Mouse (Mus musculus) limb, embryonic 14.5 days (tissue): ENCODE measurements around the gene Ccnl1. TPM values are rescaled to one million over a fixed set of nuclear protein-coding genes. Genes with fewer than 3 reads are reported as not detected.

Experiments used
- ATAC-seq: fragments of 200-750 bp; cut with Nextera tagmentation; 2 replicates; pipeline ENCODE4 v1.8.0; 2017; ENCODE audit warnings: low read depth, moderate number of reproducible peaks, moderate TSS enrichment; ENCODE audit not compliant: low FRiP score
- DNase-seq: peaks from one replicate; pipeline ENCODE4 v3.0.0-alpha.2; 2015; ENCODE audit warnings: low spot score
- H3K27ac ChIP-seq: fragments of 300-500 bp; sonication (generic); replicated peaks from 2 replicates; pipeline ENCODE4 v1.5.1; 2014; ENCODE audit warnings: low read depth, mild to moderate bottlenecking, low read length, moderate library complexity, mixed read lengths
- H3K27me3 ChIP-seq: fragments of 300-500 bp; sonication (generic); 2 replicates; pipeline ENCODE4 v1.6.1; 2014; ENCODE audit warnings: low read length, mixed read lengths; ENCODE audit not compliant: control insufficient read depth, insufficient read depth
- H3K36me3 ChIP-seq: fragments of 300-500 bp; sonication (generic); 2 replicates; pipeline ENCODE4 v1.6.1; 2014; ENCODE audit warnings: mild to moderate bottlenecking, low read length, moderate library complexity, mixed read lengths; ENCODE audit not compliant: control insufficient read depth, insufficient read depth
- H3K4me1 ChIP-seq: fragments of 300-500 bp; sonication (generic); 2 replicates; pipeline ENCODE4 v1.6.1; 2014; ENCODE audit warnings: antibody characterized with exemption, low read length, mixed read lengths; ENCODE audit not compliant: control insufficient read depth, insufficient read depth
- H3K4me2 ChIP-seq: fragments of 300-500 bp; sonication (generic); replicated peaks from 2 replicates; pipeline ENCODE4 v1.6.1; 2014; ENCODE audit warnings: low read depth, mild to moderate bottlenecking, low read length, moderate library complexity; ENCODE audit not compliant: severe bottlenecking
- H3K4me3 ChIP-seq: fragments of 300-500 bp; sonication (generic); replicated peaks from 2 replicates; pipeline ENCODE4 v1.5.1; 2014; ENCODE audit warnings: low read length
- H3K9ac ChIP-seq: fragments of 300-500 bp; sonication (generic); 2 replicates; pipeline ENCODE4 v1.6.1; 2014; ENCODE audit warnings: mild to moderate bottlenecking, low read depth, low read length, moderate library complexity; ENCODE audit not compliant: severe bottlenecking
- H3K9me3 ChIP-seq: fragments of 300-500 bp; sonication (generic); 2 replicates; pipeline ENCODE4 v1.6.1; 2016; ENCODE audit warnings: low read length; ENCODE audit not compliant: control insufficient read depth
- POLR2A ChIP-seq: fragments of 200-500 bp; IDR thresholded peaks from 2 replicates; pipeline ENCODE4 v1.8.0; 2012; ENCODE audit warnings: inconsistent platforms, mild to moderate bottlenecking, moderate library complexity, borderline replicate concordance; ENCODE audit not compliant: insufficient read depth, insufficient read length; ENCODE audit errors: extremely low read depth
- WGBS: fragments of 180-500 bp; shearing (Covaris S2); extraction: QIAGEN DNeasy Blood & Tissue Kit; methylation state at CpG from one replicate; pipeline ENCODE4 v1.1.7; 2014; 5-methylcytosine and 5-hydroxymethylcytosine counted together
- polyA plus RNA-seq, 2 experiments: library from polyadenylated mRNA; depleted of rRNA in 1 of 2; stranded (reverse) in 1 of 2; unstranded in 1 of 2; fragments of >200 nt; fragmentation: Nextera tagmentation in 1 of 2; extraction: Ambion mirVana in 1 of 2; gene quantifications; 2 replicates each; pipeline versions ENCODE4 v1.2.1 to v1.2.3; 2012 to 2014

Gene Ccnl1
- polyA plus RNA-seq, 2 experiments, result 127 to 137 TPM

DNA sequence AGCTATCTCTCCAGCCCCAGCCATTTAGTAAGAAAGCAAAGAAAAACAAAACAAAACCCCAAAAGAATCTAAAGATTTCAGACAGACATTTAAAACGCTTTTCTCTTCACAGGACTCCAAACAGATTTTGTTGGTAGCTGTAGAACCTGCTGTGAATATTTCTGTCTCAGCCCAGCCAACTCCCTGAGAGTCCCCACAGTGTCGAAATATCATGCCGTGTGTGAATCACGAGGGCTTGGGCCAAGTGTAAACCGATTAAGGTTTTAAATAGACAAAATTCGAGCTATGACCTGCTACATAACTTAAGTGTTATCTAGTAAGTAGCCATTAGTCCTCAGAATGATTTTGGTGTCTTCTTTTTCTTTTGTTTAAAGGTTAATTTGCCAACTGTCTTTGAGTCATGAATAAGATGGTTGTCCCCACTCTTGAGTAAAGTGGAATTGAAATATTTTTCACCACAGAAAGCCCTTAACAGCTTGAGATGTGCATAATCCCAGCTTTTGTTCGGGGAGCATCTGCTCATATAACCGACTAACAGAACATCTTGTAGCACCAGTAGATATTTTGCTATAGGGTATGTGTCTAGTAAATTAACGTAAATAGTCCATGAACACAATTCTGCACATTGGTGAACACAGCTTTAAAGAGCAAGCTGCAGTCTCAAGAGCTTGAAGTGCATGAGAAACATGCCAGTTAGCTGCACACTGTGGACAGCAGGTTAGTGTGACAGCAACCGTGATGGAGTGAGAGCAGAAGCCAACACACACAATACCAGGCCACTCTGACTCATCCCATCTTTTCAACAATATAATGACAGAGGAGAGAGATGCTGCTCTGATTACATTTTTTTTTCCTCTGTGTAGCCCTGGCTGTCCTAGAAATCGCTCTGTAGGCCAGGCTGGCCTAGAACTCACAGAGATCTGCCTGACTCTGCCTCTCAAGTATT lies 34.6 kb upstream of the Ccnl1 start:
- Histone ChIP-seq H3K9ac (no peak overlapping the region), H3K9me3 (no peaks in the 10 kb centered on the region), H3K27ac (no peak overlapping the region), H3K4me1 (no peaks in the 10 kb centered on the region), H3K27me3 (no peaks in the 10 kb centered on the region), H3K4me3 (no peak overlapping the region), H3K36me3 (no peaks in the 10 kb centered on the region), H3K4me2 (no peak overlapping the region)
- WGBS, result 78% methylated on average over 11 of the region's 11 CpGs
- ATAC-seq, result no peak
- TF ChIP-seq POLR2A, result no peak
- DNase-seq, result no peak

DNA sequence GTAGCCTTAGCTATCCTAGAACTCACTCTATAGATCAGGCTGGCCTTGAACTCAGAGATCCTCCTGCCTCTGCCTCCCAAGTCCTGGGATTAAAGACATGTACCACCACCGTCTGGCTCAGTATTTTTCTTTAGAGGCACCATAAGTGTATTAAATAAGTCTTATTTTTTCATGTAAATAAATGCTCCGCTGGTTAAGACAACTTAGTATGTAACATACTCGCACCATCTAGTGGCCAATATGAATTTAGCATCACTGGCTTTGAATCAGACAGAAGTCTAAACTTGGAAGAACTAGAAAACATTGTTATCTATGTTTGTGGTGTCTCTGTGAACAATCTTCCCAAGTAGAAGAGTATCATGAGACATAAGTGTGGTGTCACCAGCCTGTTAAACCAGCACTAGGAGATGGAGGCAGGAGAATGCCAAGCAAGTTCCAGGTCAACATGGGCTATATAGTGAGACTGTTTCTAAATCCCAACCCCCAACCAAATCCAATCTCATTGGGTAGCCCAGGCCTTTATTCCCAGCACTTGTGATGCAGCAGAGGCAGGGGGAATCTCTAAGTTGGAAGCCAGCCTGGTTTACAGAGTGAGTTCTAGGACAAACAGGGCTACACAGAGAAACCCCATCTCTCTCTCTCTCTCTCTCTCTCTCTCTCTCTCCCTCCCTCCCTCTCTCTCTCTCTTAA lies 33.1 kb upstream of the Ccnl1 start:
- TF ChIP-seq POLR2A, result no peak
- Histone ChIP-seq H3K4me1 (no peaks in the 10 kb centered on the region), H3K4me2 (no peak overlapping the region), H3K9ac (no peak overlapping the region), H3K4me3 (no peak overlapping the region), H3K9me3 (no peaks in the 10 kb centered on the region), H3K27ac (no peak overlapping the region), H3K36me3 (no peaks in the 10 kb centered on the region), H3K27me3 (no peaks in the 10 kb centered on the region)
- DNase-seq (peak; percentile 78), ATAC-seq (peak; percentile 50; the same call in 1 of the 2 replicates)
- WGBS, result 21% methylated on average over 3 of the region's 3 CpGs

DNA sequence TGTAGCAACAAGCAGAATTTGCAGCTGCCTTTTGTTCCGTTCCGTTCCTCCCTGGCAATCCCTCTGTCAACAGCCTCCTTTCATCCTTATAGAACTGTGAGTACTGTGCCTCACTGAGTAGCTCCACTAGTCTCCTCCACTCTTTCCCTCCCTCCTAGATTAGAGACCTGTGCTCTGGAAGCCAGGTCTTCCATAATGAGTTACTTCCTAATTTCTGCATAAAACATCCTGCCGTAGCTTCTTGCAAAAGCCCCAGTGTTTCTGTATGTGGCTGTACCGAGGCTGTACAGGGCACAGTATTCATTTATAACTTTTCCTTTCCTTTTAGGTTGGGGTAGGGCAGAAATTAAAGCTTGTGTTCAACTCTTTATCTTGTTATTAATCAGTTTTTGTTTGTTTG lies 32.5 kb upstream of the Ccnl1 start:
- no peak for DNase-seq
- TF ChIP-seq POLR2A, result no peak
- ATAC-seq, result no peak
- Histone ChIP-seq H3K4me3 (no peak overlapping the region), H3K27me3 (no peaks in the 10 kb centered on the region), H3K36me3 (no peaks in the 10 kb centered on the region), H3K9ac (no peak overlapping the region), H3K27ac (no peak overlapping the region), H3K4me1 (no peaks in the 10 kb centered on the region), H3K4me2 (no peak overlapping the region), H3K9me3 (no peaks in the 10 kb centered on the region)
- WGBS, result 79% methylated on average over 4 of the region's 4 CpGs

DNA sequence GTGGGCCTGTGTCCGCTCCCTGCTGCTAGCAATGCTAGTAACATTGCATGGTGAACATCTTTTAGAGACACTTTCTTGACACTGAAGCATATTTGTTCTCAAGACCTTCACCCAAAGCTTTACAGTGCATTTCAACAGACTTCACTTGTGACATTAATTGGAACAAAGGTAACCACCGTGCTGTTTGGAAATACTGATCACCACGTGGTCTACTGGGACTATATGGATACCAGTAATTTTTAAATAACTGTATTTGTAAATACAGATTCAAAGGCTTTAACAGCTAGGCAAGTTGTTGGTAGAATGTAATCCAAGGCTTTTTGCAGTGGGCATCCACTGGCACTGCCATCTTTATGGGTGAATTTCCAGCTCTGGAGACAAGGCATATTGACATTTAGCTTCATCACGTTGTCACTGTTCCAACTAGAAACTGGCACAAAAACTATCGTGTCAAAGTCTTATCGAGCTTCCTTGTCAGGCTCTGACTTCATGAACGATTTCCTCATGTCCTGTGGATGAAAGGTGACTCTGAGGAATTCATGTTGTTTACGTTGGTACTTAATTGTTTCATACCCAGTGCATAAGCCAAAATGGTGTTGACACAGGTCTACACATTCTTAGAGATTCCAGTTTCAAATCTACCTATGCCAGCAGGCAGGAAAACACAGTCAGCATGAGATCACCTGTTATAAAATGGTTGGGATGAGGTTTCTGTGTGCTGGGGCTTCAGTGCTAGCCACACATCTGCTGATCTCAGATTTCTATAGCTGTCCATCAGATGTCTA lies 30.9 kb upstream of the Ccnl1 start:
- Histone ChIP-seq H3K4me3 (no peak overlapping the region), H3K4me1 (no peaks in the 10 kb centered on the region), H3K27ac (no peak overlapping the region), H3K36me3 (no peaks in the 10 kb centered on the region), H3K27me3 (no peaks in the 10 kb centered on the region), H3K9ac (no peak overlapping the region), H3K4me2 (no peak overlapping the region), H3K9me3 (no peaks in the 10 kb centered on the region)
- TF ChIP-seq POLR2A, result no peak
- ATAC-seq, result no peak
- 75% methylated on average over 8 of the region's 8 CpGs for WGBS
- no peak for DNase-seq

DNA sequence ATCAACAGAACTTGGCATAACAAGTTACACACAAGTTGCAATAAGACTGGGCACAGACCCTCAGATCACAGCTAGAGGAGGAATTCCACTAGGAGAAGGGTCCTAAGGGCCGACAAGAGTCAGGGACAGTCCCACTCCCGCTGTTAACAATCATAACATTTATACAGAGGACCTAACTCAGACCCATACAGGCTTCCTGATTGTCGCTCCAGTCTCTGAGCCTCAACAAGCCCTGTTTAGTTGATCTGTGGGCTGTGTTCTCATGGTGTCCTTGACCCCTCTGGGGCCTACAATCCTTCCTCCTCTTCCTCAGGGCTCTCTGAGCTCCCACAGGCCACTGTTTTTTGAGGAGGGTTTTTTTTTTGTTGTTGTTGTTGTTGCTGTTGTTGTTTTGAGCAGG lies 18.2 kb upstream of the Ccnl1 start:
- Histone ChIP-seq H3K4me2 (no peak overlapping the region), H3K4me1 (peaks cover 10% of the 10 kb centered on the region; the same call in 1 of the 2 replicates), H3K9ac (no peak overlapping the region), H3K27me3 (no peaks in the 10 kb centered on the region), H3K36me3 (no peaks in the 10 kb centered on the region), H3K27ac (no peak overlapping the region), H3K9me3 (no peaks in the 10 kb centered on the region), H3K4me3 (no peak overlapping the region)
- DNase-seq (no peak), ATAC-seq (no peak)
- WGBS, result 67% methylated on average over 3 of the region's 3 CpGs
- TF ChIP-seq POLR2A, result no peak
